Mouse (Mus musculus): Measurements from ENCODE around the gene Skp2. TPM values are rescaled to one million over a fixed set of nuclear protein-coding genes. Genes with fewer than 3 reads are reported as not detected.

Skp2 gene
- polyA plus RNA-seq, 1 experiment from 2014 or later: 76.9 TPM

DNA sequence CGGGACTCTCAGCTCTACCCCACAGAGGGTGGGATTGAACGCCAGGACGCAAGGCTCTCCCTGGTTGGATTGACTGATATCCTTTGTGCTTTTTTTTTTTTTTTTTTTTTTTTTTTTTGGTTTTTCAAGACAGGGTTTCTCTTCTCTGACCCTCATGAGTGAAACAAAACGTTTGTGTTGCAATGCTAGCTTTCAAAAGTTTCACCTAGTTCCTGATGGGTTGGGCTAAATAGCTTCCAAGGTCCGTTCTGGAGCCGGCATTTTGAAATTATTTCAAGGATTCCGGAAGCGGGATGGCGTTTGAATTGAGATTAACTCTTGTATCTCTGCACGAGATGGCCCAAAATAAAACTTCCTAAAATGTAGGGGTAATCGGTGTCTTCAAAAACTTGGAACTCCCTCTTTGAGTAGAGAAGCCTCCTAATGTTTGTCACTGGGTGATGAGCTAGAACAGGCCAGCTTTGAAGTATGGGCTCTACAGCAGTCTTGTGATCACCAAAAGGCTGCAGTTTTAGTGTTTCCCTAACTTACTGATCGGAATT is 82.1 kb downstream of the Skp2 start:
- Histone ChIP-seq H3K4me1 (peaks cover 52% of the 10 kb centered on the region), H3K9me3 (no peaks in the 10 kb centered on the region), H3K36me3 (no peaks in the 10 kb centered on the region), H3K4me2 (peak overlapping the region; percentile 77), H3K27ac (peak overlapping the region; percentile 93), H3K9ac (peak overlapping the region; percentile 19; the same call in 1 of the 2 replicates), H3K4me3 (peak overlapping the region; percentile 80), H3K27me3 (no peaks in the 10 kb centered on the region)
- WGBS: 18% methylated on average over 12 of the region's 12 CpGs
- no peak for ATAC-seq (ENCODE audit: borderline replicate concordance, extremely low read depth, low FRiP score, low TSS enrichment)

GRCm38 (mm10) chr15:9072630-9073029 is 82.6 kb downstream of the Skp2 start:
- no peak for ATAC-seq (ENCODE audit: borderline replicate concordance, extremely low read depth, low FRiP score, low TSS enrichment)
- peak overlapping the region; percentile 93 for H3K27ac ChIP-seq

GRCm38 (mm10) chr15:9071556-9072544 is 83.4 kb downstream of the Skp2 start:
- Histone ChIP-seq H3K9me3 (no peaks in the 10 kb centered on the region), H3K4me3 (peak overlapping the region; percentile 80), H3K9ac (peak overlapping the region; percentile 76), H3K27ac (peak overlapping the region; percentile 93), H3K4me2 (peak overlapping the region; percentile 77), H3K36me3 (no peaks in the 10 kb centered on the region), H3K4me1 (peaks cover 49% of the 10 kb centered on the region), H3K27me3 (no peaks in the 10 kb centered on the region)
- WGBS: under 1% methylated on average over 50 of the region's 66 CpGs
- ATAC-seq (ENCODE audit: borderline replicate concordance, extremely low read depth, low FRiP score, low TSS enrichment): peak; percentile 20

More at GRCm38 (mm10) chr15:9072630-9073029, 82.6 kb downstream of the Skp2 start:
- H3K4me2 ChIP-seq: peak overlapping the region; percentile 77
- H3K36me3 ChIP-seq: no peaks in the 10 kb centered on the region
- H3K4me1 ChIP-seq: peaks cover 49% of the 10 kb centered on the region
- 7% methylated on average over 5 of the region's 5 CpGs for WGBS
- peak overlapping the region; percentile 80 for H3K4me3 ChIP-seq
- peak overlapping the region; percentile 76 for H3K9ac ChIP-seq
- H3K9me3 ChIP-seq: no peaks in the 10 kb centered on the region
- H3K27me3 ChIP-seq: no peaks in the 10 kb centered on the region

DNA sequence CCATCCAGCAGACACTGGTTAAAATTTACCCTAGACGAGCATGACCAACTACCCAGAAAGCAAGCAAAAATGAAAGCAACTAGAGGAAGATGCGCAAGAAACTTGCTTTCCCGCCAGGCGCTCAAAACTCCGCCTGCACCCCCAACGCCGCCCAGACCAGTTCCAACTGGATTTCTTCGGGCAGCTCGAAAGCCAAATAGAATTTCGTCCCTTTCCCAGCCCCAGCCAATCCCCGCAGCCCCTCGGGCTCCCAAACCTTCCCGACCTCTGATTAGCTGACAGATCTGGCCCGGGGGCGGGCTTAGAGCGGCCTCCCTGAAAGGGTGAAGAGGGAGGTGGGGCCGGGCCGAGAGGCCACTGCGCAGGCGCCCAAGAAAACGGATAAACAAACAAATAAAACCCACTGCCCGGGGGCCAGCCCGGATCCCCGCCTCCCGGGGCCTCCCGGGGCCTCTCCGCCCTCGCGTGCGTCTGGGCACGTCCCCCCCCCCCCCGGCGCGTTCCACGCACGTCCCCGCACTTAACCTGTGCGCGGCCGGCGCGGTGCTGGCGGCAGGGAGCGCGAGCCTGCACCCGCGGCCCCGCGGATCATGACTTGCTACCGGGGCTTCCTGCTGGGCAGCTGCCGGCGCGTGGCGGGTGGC is 84.2 kb downstream of the Skp2 start, which contains the start of gene Nadk2:
Gene Nadk2 (plus strand): TSS at position 349 of the 644 bp plus-strand sequence.
- peak within 1 kb of the TSS; percentile 93 for H3K27ac ChIP-seq
- under 1% methylated on average over 47 of the region's 54 CpGs for WGBS
- ATAC-seq (ENCODE audit: borderline replicate concordance, extremely low read depth, low FRiP score, low TSS enrichment): peak; percentile 98
- no peaks in the 10 kb centered on the region for H3K27me3 ChIP-seq
- H3K4me2 ChIP-seq: peak within 1 kb of the TSS; percentile 77
- peak within 1 kb of the TSS; percentile 80 for H3K4me3 ChIP-seq
- peak within 1 kb of the TSS; percentile 76 for H3K9ac ChIP-seq
- no peaks in the 10 kb centered on the region for H3K36me3 ChIP-seq
- H3K4me1 ChIP-seq: peaks cover 41% of the 10 kb centered on the region
- no peaks in the 10 kb centered on the region for H3K9me3 ChIP-seq

DNA sequence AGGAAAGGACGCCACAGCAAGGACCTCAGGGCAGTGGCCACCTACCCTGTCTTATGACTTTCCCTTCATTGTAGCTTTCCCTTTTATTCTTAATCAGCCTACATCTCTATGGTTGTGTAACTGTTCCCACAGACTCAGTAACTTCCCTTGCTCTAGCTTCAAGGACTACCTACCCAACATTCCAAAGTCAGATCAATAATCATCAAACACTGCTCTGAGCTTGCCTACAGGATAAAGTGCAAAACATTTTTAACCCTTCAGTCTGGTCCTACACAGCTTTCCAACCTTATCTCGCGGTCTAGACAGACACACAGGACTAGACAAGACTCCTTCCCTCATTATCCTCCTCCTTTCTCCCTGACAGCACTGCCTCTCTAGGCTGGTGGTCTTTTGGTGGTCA is 84.9 kb downstream of the Skp2 start:
- Histone ChIP-seq H3K4me1 (peaks cover 35% of the 10 kb centered on the region), H3K9ac (peak overlapping the region; percentile 62), H3K9me3 (no peaks in the 10 kb centered on the region), H3K27me3 (no peaks in the 10 kb centered on the region), H3K36me3 (no peaks in the 10 kb centered on the region), H3K27ac (peak overlapping the region; percentile 90), H3K4me3 (peak overlapping the region; percentile 80), H3K4me2 (peak overlapping the region; percentile 72)
- no peak for ATAC-seq (ENCODE audit: borderline replicate concordance, extremely low read depth, low FRiP score, low TSS enrichment)
- 0% methylated on average over 3 of the region's 3 CpGs for WGBS

GRCm38 (mm10) chr15:9068881-9069280 is 86.3 kb downstream of the Skp2 start:
- H3K4me2 ChIP-seq: no peak overlapping the region
- no peak overlapping the region for H3K9ac ChIP-seq
- H3K4me1 ChIP-seq: peaks cover 22% of the 10 kb centered on the region
- no peaks in the 10 kb centered on the region for H3K36me3 ChIP-seq
- no peak overlapping the region for H3K4me3 ChIP-seq
- ATAC-seq (ENCODE audit: borderline replicate concordance, extremely low read depth, low FRiP score, low TSS enrichment): no peak
- H3K27me3 ChIP-seq: no peaks in the 10 kb centered on the region
- 64% methylated on average over 4 of the region's 4 CpGs for WGBS
- H3K27ac ChIP-seq: no peak overlapping the region
- no peaks in the 10 kb centered on the region for H3K9me3 ChIP-seq

Other genes with a start within 250 kb of the Skp2 start
- gene Ranbp3l, start 187.5 kb downstream of the Skp2 start, polyA plus RNA-seq (2015; fragmentation: Nextera tagmentation; extraction: Ambion mirVana): 0.49 and 0.58 TPM in 2 replicates
- gene Nadk2, start 84.2 kb downstream of the Skp2 start, polyA plus RNA-seq (2015; fragmentation: Nextera tagmentation; extraction: Ambion mirVana): 33.0 and 35.6 TPM in 2 replicates
- 2.3 TPM in 2 replicates for gene Lmbrd2, start 14.9 kb downstream of the Skp2 start, polyA plus RNA-seq (2015; fragmentation: Nextera tagmentation; extraction: Ambion mirVana)
- gene Ugt3a1, start 121.5 kb upstream of the Skp2 start, polyA plus RNA-seq (2015; fragmentation: Nextera tagmentation; extraction: Ambion mirVana): not detected in 2 replicates
- not detected in 2 replicates for gene Ugt3a2, start 180.1 kb upstream of the Skp2 start, polyA plus RNA-seq (2015; fragmentation: Nextera tagmentation; extraction: Ambion mirVana)